Mouse (Mus musculus) ES-E14 (cell line): ENCODE measurements around the gene Arhgef25.

ENCODE experiments used
- CHD2 ChIP-seq: IDR thresholded peaks from 2 replicates; pipeline ENCODE4 v1.6.1; 2014; ENCODE audit warnings: mild to moderate bottlenecking, low read depth, low read length, inconsistent platforms
- HCFC1 ChIP-seq: IDR thresholded peaks from 2 replicates; pipeline ENCODE4 v1.6.1; 2012; ENCODE audit warnings: low read length, inconsistent platforms, borderline replicate concordance; ENCODE audit not compliant: insufficient read depth
- MAFK ChIP-seq: IDR thresholded peaks from 2 replicates; pipeline ENCODE4 v1.6.1; 2014; ENCODE audit warnings: mild to moderate bottlenecking, low read depth, low read length, inconsistent platforms; ENCODE audit not compliant: insufficient read depth
- ZC3H11A ChIP-seq: IDR thresholded peaks from 2 replicates; pipeline ENCODE4 v1.6.1; 2012; ENCODE audit warnings: low read depth, mild to moderate bottlenecking, inconsistent platforms, low read length, borderline replicate concordance
- ZNF384 ChIP-seq: IDR thresholded peaks from 2 replicates; pipeline ENCODE4 v1.6.1; 2012; ENCODE audit warnings: low read depth, low read length, inconsistent platforms

GRCm38 (mm10) chr10:127144536-127144935 lies 45.3 kb downstream of the Arhgef25 start:
- TF ChIP-seq CHD2, result no peak
- no peak for TF ChIP-seq MAFK
- no peak for TF ChIP-seq ZNF384
- no peak for TF ChIP-seq HCFC1
- no peak for TF ChIP-seq ZC3H11A
